Mouse (Mus musculus): ENCODE results near the gene Lhpp. TPM values are rescaled to one million over a fixed set of nuclear protein-coding genes. Genes with fewer than 3 reads are reported as not detected.

Gene Lhpp
- polyA plus RNA-seq, 2 experiments, result 5.6 to 6.0 TPM

GRCm38 (mm10) chr7:132616391-132616790 is 6.0 kb downstream of the Lhpp start:
- no peak overlapping the region for H3K9ac ChIP-seq (replicated peaks)
- H3K4me3 ChIP-seq (ENCODE audit: insufficient read depth in 1 of 2, low read depth in 2 of 2, low read length in 2 of 2), result no peak overlapping the region
- H3K4me2 ChIP-seq (ENCODE audit: low read depth), result no peak overlapping the region
- WGBS (ENCODE audit: insufficient replicate concordance), result 74% methylated on average over 6 of the region's 6 CpGs
- H3K36me3 ChIP-seq (replicated peaks; ENCODE audit: control insufficient read depth, insufficient read depth, low read depth), result no peaks in the 10 kb centered on the region
- H3K9me3 ChIP-seq (ENCODE audit: control insufficient read depth, low read length), result no peaks in the 10 kb centered on the region
- DNase-seq (ENCODE audit: low read depth in 3 of 3, low spot score in 3 of 3) (no peak), ATAC-seq (ENCODE audit: insufficient read depth) (no peak)
- no peaks in the 10 kb centered on the region for H3K27me3 ChIP-seq (ENCODE audit: control insufficient read depth, insufficient read depth, low read length)
- no peak for TF ChIP-seq CTCF (IDR thresholded peaks at IDR 0.05; ENCODE audit: low read depth)
- no peak for TF ChIP-seq EP300 (IDR thresholded peaks at IDR 0.05; ENCODE audit: low read depth)
- H3K27ac ChIP-seq, result no peak overlapping the region
- H3K4me1 ChIP-seq (replicated peaks; ENCODE audit: control insufficient read depth in 2 of 2, insufficient read depth in 2 of 2, low read length in 1 of 2), result peaks cover 0 to 2% of the 10 kb centered on the region in 2 experiments; a peak in 2 of 4 replicates

- peaks cover 0 to 2% of the 10 kb centered on the region in 2 experiments; a peak in 1 of 4 replicates for H3K4me1 ChIP-seq (replicated peaks; ENCODE audit: control insufficient read depth in 2 of 2, insufficient read depth in 2 of 2, low read length in 1 of 2)
- no peak overlapping the region for H3K27ac ChIP-seq
- H3K9ac ChIP-seq (replicated peaks), result no peak overlapping the region
- no peaks in the 10 kb centered on the region for H3K27me3 ChIP-seq (ENCODE audit: control insufficient read depth, insufficient read depth, low read length)
- TF ChIP-seq EP300 (IDR thresholded peaks at IDR 0.05; ENCODE audit: low read depth) (no peak), CTCF (IDR thresholded peaks at IDR 0.05; ENCODE audit: low read depth) (no peak)
- H3K4me3 ChIP-seq (ENCODE audit: insufficient read depth in 1 of 2, low read depth in 2 of 2, low read length in 2 of 2), result no peak overlapping the region
- H3K9me3 ChIP-seq (ENCODE audit: control insufficient read depth, low read length), result no peaks in the 10 kb centered on the region
- no peak overlapping the region for H3K4me2 ChIP-seq (ENCODE audit: low read depth)
- H3K36me3 ChIP-seq (replicated peaks; ENCODE audit: control insufficient read depth, insufficient read depth, low read depth), result no peaks in the 10 kb centered on the region
- WGBS (ENCODE audit: insufficient replicate concordance), result 68% methylated on average over 5 of the region's 5 CpGs
- no peak for DNase-seq (ENCODE audit: low read depth in 3 of 3, low spot score in 3 of 3)
- ATAC-seq (ENCODE audit: insufficient read depth), result no peak
These were observed 6.7 kb downstream of the Lhpp start for GRCm38 (mm10) chr7:132617021-132617564.

DNA sequence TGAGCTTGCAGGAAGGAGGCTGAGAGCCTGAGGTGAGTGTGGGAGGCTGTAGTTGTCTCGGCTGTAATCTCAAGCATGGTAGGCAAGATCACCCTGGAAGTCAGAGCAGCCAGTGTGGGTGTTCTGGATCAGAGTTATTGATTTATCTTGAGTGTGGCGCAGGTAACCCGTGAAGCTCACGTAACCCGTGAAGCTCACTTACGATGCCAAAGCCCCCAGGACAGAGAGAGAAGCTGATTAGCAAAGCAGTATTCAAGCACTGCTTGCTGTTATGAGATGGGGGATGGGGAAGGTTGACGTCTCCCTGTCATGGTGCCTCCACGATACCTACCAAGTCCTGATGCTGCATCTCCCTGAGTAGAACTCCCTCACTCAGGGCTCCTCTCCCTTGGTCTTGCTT is 9.1 kb downstream of the Lhpp start:
- DNase-seq (ENCODE audit: low read depth in 3 of 3, low spot score in 3 of 3) (no peak), ATAC-seq (ENCODE audit: insufficient read depth) (no peak)
- Histone ChIP-seq H3K4me1 (replicated peaks; ENCODE audit: control insufficient read depth in 2 of 2, insufficient read depth in 2 of 2, low read length in 1 of 2) (no peaks in the 10 kb centered on the region), H3K36me3 (replicated peaks; ENCODE audit: control insufficient read depth, insufficient read depth, low read depth) (no peaks in the 10 kb centered on the region), H3K9ac (replicated peaks) (no peak overlapping the region), H3K4me2 (ENCODE audit: low read depth) (no peak overlapping the region), H3K4me3 (ENCODE audit: insufficient read depth in 1 of 2, low read depth in 2 of 2, low read length in 2 of 2) (no peak overlapping the region), H3K27ac (no peak overlapping the region), H3K9me3 (ENCODE audit: control insufficient read depth, low read length) (no peaks in the 10 kb centered on the region), H3K27me3 (ENCODE audit: control insufficient read depth, insufficient read depth, low read length) (no peaks in the 10 kb centered on the region)
- 74% methylated on average over 8 of the region's 8 CpGs for WGBS (ENCODE audit: insufficient replicate concordance)
- TF ChIP-seq CTCF (IDR thresholded peaks at IDR 0.05; ENCODE audit: low read depth) (no peak), EP300 (IDR thresholded peaks at IDR 0.05; ENCODE audit: low read depth) (no peak)

GRCm38 (mm10) chr7:132619975-132620918 is 9.8 kb downstream of the Lhpp start:
- DNase-seq (ENCODE audit: low read depth in 3 of 3, low spot score in 3 of 3) (no peak), ATAC-seq (ENCODE audit: insufficient read depth) (no peak)
- Histone ChIP-seq H3K4me1 (replicated peaks; ENCODE audit: control insufficient read depth in 2 of 2, insufficient read depth in 2 of 2, low read length in 1 of 2) (no peaks in the 10 kb centered on the region), H3K27ac (no peak overlapping the region), H3K27me3 (ENCODE audit: control insufficient read depth, insufficient read depth, low read length) (no peaks in the 10 kb centered on the region), H3K4me3 (ENCODE audit: insufficient read depth in 1 of 2, low read depth in 2 of 2, low read length in 2 of 2) (no peak overlapping the region), H3K9me3 (ENCODE audit: control insufficient read depth, low read length) (no peaks in the 10 kb centered on the region), H3K9ac (replicated peaks) (no peak overlapping the region), H3K4me2 (ENCODE audit: low read depth) (no peak overlapping the region), H3K36me3 (replicated peaks; ENCODE audit: control insufficient read depth, insufficient read depth, low read depth) (no peaks in the 10 kb centered on the region)
- 64% methylated on average over 15 of the region's 15 CpGs for WGBS (ENCODE audit: insufficient replicate concordance)
- TF ChIP-seq CTCF (IDR thresholded peaks at IDR 0.05; ENCODE audit: low read depth), result no peak
- TF ChIP-seq EP300 (IDR thresholded peaks at IDR 0.05; ENCODE audit: low read depth), result no peak

DNA sequence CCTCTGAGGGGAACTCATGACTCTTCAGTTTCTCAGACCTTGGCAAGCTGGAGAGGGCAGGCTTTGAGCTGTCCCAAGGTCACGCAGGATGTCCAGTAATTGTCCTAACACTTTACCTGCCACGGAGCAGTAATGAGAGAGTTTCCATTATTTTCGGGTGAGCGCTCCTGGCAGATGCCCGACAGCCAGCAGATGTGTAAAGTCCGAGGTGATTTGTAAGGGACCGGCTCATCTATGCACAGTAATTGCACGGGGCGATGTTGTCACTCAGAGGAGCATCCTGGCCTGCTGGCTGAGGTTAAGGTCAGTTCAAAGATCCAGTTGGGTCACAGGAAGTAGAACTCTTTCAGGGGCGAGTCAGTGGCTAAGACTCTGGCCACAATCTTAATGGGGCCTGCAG is 13.7 kb downstream of the Lhpp start:
- H3K4me1 ChIP-seq (replicated peaks; ENCODE audit: control insufficient read depth in 2 of 2, insufficient read depth in 2 of 2, low read length in 1 of 2), result no peaks in the 10 kb centered on the region
- H3K9me3 ChIP-seq (ENCODE audit: control insufficient read depth, low read length), result no peaks in the 10 kb centered on the region
- TF ChIP-seq CTCF (IDR thresholded peaks at IDR 0.05; ENCODE audit: low read depth) (no peak), EP300 (IDR thresholded peaks at IDR 0.05; ENCODE audit: low read depth) (no peak)
- no peak overlapping the region for H3K27ac ChIP-seq
- H3K9ac ChIP-seq (replicated peaks), result no peak overlapping the region
- no peak for ATAC-seq (ENCODE audit: insufficient read depth)
- no peak for DNase-seq (ENCODE audit: low read depth in 3 of 3, low spot score in 3 of 3)
- H3K4me3 ChIP-seq (ENCODE audit: insufficient read depth in 1 of 2, low read depth in 2 of 2, low read length in 2 of 2), result no peak overlapping the region
- WGBS (ENCODE audit: insufficient replicate concordance), result 68% methylated on average over 10 of the region's 10 CpGs
- H3K27me3 ChIP-seq (ENCODE audit: control insufficient read depth, insufficient read depth, low read length), result no peaks in the 10 kb centered on the region
- H3K4me2 ChIP-seq (ENCODE audit: low read depth), result no peak overlapping the region
- no peaks in the 10 kb centered on the region for H3K36me3 ChIP-seq (replicated peaks; ENCODE audit: control insufficient read depth, insufficient read depth, low read depth)
